Comparison of ENCODE assay signal across 8 mouse cellular contexts in genomic region chr6:120302755-120303316, GRCm38 (mm10). TPM values are rescaled to one million over a fixed set of nuclear protein-coding genes. Genes with fewer than 3 reads are reported as not detected.
DNase-seq lines count a peak whose midpoint lies in the region; ATAC-seq lines count a peak whose summit lies in the region.
"Had no signal": no experiment of that assay in that cellular context is flagged by ENCODE, and none has a peak within 500 bp of the region (broad histone marks: within the 10 kb centered on the region; RNA-seq: fewer than 3 reads in every experiment).

No protein-coding gene starts in this region.

- no peak overlapping the region for H3K4me3 ChIP-seq in hindbrain, embryonic 14.5 days (replicated peaks; ENCODE audit: low read length)
- H3K4me3 ChIP-seq in midbrain, embryonic 16.5 days (ENCODE audit: low read depth, low read length): no peak overlapping the region

- peak; percentile 36 for DNase-seq in lung, postnatal 10 days
- DNase-seq in lung, adult 18-20 months: no peak
- peak; percentile 69 for DNase-seq in fibroblast of lung, adult 2 months (ENCODE audit: low read depth)
- DNase-seq in hindbrain, embryonic 14.5 days (ENCODE audit: low spot score): no peak
- DNase-seq in spleen, postnatal 36 days (ENCODE audit: low spot score in 2 of 2): no peak

- H3K9ac ChIP-seq in hindbrain, embryonic 14.5 days: no peak overlapping the region
- peak overlapping the region; percentile 21 for H3K9ac ChIP-seq in midbrain, embryonic 16.5 days (ENCODE audit: low read depth, low read length)

- H3K4me1 ChIP-seq in hindbrain, embryonic 14.5 days (replicated peaks; ENCODE audit: control insufficient read depth, insufficient read depth, low read length): no peaks in the 10 kb centered on the region
- no peaks in the 10 kb centered on the region for H3K4me1 ChIP-seq in midbrain, embryonic 16.5 days (ENCODE audit: control insufficient read depth, insufficient read depth, low read length)

- H3K9me3 ChIP-seq in hindbrain, embryonic 14.5 days (ENCODE audit: control insufficient read depth, low read length): no peaks in the 10 kb centered on the region
- no peaks in the 10 kb centered on the region for H3K9me3 ChIP-seq in midbrain, embryonic 16.5 days (replicated peaks; ENCODE audit: control insufficient read depth, low read length, poor library complexity, severe bottlenecking)

- ATAC-seq in hindbrain, embryonic 14.5 days (ENCODE audit: low FRiP score): no peak
- no peak for ATAC-seq in midbrain, embryonic 16.5 days
- no peak for ATAC-seq in granulocyte monocyte progenitor cell, adult 5-6 weeks (replicated peaks; ENCODE audit: poor library complexity, severe bottlenecking)

- peak overlapping the region; percentile 42 for H3K4me2 ChIP-seq in hindbrain, embryonic 14.5 days (replicated peaks)
- peak overlapping the region; percentile 33 for H3K4me2 ChIP-seq in midbrain, embryonic 16.5 days (ENCODE audit: low read length)

- WGBS in hindbrain, embryonic 14.5 days: 30% methylated on average over 16 of the region's 16 CpGs
- WGBS in midbrain, embryonic 16.5 days: 36% methylated on average over 16 of the region's 16 CpGs

- no peaks in the 10 kb centered on the region for H3K36me3 ChIP-seq in hindbrain, embryonic 14.5 days (replicated peaks; ENCODE audit: control insufficient read depth, insufficient read depth)
- H3K36me3 ChIP-seq in midbrain, embryonic 16.5 days (ENCODE audit: control insufficient read depth, insufficient read depth, low read length): no peaks in the 10 kb centered on the region

- no peaks in the 10 kb centered on the region for H3K27me3 ChIP-seq in hindbrain, embryonic 14.5 days (ENCODE audit: control insufficient read depth, insufficient read depth, low read length)
- H3K27me3 ChIP-seq in midbrain, embryonic 16.5 days (ENCODE audit: control insufficient read depth, insufficient read depth, low read depth, low read length): no peaks in the 10 kb centered on the region; the same call in 1 of the 2 replicates

- no peak overlapping the region for H3K27ac ChIP-seq in hindbrain, embryonic 14.5 days
- H3K27ac ChIP-seq in midbrain, embryonic 16.5 days (ENCODE audit: low read length): no peak overlapping the region

RNA-seq across cellular contexts. Expression of gene B4galnt3, which starts 8.5 kb away (rescaled TPM):
- polyA plus RNA-seq in hindbrain, embryonic 14.5 days (2014; fragmentation: Nextera tagmentation; extraction: Ambion mirVana): 0.09 TPM in 2 replicates
- 0.11 TPM in 1 of 2 replicates, not detected in the other for polyA plus RNA-seq in midbrain, embryonic 16.5 days (2015; fragmentation: Nextera tagmentation; extraction: Ambion mirVana)
- total RNA-seq in granulocyte monocyte progenitor cell, adult 5-6 weeks (2014; fragmentation: Nextera tagmentation): not detected in 2 replicates
- not detected in 2 replicates for total RNA-seq in granulocyte monocyte progenitor cell, adult 5-6 weeks (2017)

RNA-seq across cellular contexts. Expression of gene D330020A13Rik, which starts 8.7 kb away (rescaled TPM):
- not detected in 2 replicates for polyA plus RNA-seq in hindbrain, embryonic 14.5 days (2014; fragmentation: Nextera tagmentation; extraction: Ambion mirVana)
- not detected in 2 replicates for polyA plus RNA-seq in midbrain, embryonic 16.5 days (2015; fragmentation: Nextera tagmentation; extraction: Ambion mirVana)
- not detected in 2 replicates for total RNA-seq in granulocyte monocyte progenitor cell, adult 5-6 weeks (2014; fragmentation: Nextera tagmentation)
- not detected in 2 replicates for total RNA-seq in granulocyte monocyte progenitor cell, adult 5-6 weeks (2017)
- total RNA-seq: layer of hippocampus, adult 18-20 months had no signal

Comparison
In these comparisons a context has a peak if more than half of its experiments do, and no peak if none do; other contexts are left out.
1. DNase-seq: peak in lung, postnatal 10 days (single experiment) and fibroblast of lung, adult 2 months (single experiment); none in lung, adult 18-20 months (0 of 2), hindbrain, embryonic 14.5 days (single experiment) and spleen, postnatal 36 days (0 of 2).